Mouse (Mus musculus): ENCODE data around the gene Prdx5.

GRCm38 (mm10) chr19:6952712-6953037 is 42.8 kb upstream of the Prdx5 start:
- no peak for TF ChIP-seq POLR2A (IDR thresholded peaks at IDR 0.05; ENCODE audit: low read depth, low read length)
- no peak for TF ChIP-seq CTCF (conservative IDR thresholded peaks at IDR 0.05; ENCODE audit: insufficient read depth, insufficient read length, low read depth, low read length)
